Mouse (Mus musculus) heart, adult 11 months (tissue): ENCODE results near the gene Med24.
"Not testable (repeated sequence)": the region's sequence is repeated elsewhere in the genome, so short reads cannot be mapped to it uniquely, and the experiment has no call there.

ENCODE experiments used
- DNase-seq: peaks from one replicate; pipeline ENCODE4 v3.0.0; 2022

Med24 gene

DNA sequence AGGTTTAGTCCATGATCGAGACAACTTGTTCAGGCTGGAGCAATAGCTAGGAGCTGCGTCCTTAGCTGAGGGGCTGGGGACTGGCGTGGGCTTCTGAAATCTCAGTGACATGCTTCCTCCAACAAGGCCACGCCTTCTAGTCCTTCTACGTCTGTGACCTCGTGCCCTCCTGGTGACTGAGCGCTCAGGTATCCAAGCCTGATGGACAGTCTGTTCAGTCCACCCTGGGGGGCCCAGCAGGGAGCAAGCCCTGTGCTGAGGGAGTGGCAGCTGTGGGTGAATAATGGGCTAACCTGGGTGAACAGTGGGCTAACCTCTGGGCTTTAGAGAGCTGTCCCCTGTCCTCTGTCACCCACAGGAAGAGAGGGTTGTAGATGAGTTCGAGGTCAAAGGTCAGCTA lies 41.2 kb downstream of the Med24 start:
- DNase-seq: no peak

DNA sequence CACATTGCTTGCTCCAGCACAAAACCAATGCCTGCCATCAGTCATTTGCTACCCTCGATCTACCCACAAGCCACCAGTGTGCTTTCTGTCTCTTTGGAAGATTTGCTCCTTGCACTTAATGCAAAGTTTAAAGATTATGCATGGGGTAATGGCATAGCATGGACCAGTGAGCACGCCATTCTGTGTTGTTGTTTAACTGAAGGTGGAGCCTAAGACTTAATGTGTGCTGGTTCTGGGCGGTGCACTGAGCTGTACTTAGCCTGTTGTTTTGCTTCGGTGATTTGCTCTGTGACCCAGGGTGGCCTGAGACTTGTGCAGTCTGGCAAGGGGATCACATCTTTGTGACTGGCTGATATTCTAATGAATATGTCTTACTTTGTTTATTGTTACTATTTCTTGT lies 42.3 kb downstream of the Med24 start:
- no peak for DNase-seq

DNA sequence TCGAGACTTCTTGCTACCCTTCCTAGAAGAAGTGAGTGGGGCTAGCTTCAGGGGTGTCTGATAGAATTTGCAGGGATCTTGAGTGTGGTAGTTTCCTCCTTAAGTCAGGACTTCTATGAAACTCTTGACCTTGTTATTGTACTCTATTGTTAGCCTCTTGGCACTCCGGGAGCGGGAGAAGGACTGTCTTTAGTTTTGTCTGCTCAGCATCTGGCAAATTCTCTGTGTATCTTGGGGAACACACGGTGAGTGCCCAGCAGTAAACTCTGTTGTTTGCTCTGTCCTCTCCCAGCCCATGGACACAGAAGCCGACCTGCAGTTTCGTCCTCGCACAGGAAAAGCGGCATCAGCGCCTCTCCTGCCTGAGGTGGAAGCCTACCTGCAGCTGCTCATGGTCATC lies 43.6 kb downstream of the Med24 start:
- DNase-seq: no peak

DNA sequence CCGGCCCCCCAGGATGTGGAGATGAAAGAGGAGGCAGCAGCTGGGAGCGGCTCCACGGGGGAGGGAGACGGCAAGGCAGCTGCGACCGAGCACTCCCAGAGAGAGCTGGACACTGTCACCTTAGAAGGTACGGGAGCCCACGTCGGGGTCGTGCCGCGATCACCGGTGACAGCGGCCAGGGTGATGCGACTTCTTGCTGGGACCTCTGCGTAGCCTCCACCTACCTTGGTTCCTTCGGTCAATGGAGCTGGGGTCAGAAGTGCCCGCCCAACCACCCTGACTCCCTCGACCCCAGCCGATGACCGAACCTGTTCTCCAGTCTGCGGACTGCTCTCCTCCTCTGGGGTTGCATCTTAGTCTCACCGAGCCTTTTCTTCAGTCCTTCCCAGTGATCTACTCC lies 46.4 kb downstream of the Med24 start:
- no peak for DNase-seq

DNA sequence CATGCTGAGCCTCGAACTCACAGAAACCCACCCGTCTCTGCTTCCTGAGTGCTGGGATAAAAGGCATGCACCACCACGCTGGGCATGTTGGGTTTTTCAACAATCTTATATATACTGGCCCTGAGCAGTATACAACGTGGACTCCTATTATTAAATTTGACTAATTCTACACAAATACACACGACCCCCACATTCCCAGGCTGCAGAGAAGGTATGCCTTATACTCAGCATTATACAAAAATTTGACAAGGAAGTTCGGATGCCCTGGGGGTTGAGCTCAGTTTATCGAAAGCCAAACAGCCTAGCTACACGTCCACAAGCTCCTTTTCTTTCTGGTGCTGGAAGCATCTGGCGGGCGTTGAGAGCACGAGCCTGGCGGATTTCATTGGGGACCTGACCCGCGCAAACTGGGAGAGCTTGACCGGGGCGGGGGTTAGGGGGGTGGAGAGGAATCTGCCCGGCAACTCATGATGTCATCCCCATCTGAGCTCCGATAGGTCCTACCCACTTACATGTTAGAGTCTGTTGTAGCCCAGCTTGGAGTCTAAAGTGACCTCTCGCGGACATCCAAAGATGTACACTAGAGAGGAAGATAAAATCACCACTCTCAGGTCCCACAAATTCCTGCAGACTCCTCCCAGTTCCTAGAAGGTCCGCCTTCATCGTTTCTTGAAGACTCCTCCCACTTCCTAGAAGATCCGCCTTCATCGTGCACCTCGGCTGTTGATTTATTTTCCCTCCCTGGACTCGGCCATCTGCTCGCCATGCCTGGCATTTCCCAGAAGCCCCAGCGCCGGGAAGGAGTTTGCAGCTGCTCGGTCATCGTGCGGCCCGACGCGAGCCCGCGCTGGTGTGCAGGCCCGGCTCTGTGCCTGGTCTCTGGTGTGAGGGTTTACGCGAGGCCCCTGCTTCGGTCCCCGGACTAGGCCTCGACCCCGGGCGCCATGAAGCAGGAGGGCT lies 47.2 kb downstream of the Med24 start, which contains the start of gene Psmd3:
Gene Psmd3 (plus strand): TSS at position 769 of the 960 bp plus-strand sequence.
- peak; percentile 99 for DNase-seq

DNA sequence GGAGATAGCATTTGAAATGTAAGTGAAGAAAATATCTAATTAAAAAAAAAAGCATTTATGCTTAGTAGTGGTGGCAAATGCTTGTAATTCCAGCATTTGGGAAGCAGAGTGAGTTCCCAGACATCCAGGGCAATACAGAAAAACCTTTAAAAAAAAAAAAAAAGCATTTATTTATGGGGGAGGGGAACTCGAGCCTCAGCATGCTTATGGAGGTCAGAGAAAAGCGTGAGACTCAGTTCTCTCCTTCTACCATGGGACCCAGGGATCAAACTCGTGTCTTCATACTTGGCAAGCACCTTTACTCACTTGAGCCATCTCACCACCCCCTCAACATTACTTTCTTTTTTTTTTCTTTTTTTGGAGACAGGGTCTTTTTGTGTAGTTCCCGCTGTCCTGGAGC lies 48.0 kb downstream of the Med24 start:
- no peak for DNase-seq

DNA sequence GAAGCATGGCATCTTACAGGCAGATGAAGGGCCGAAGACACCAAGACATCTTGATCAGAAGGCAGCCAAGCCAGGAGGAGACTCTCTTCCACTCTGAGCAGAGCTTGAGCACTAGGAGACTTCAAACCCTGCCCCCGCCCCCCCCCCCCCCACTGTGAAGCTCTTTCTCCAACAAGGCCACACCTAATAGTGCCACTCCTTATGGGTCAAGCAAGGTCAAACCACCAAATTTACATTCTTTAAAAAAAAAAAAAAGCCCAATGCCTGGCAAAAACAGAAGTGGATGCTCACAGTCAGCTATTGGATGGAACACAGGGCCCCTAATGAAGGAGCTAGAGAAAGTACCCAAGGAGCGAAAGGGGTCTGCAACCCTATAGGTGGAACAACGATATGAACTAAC lies 48.6 kb downstream of the Med24 start:
- not testable (repeated sequence) for DNase-seq

DNA sequence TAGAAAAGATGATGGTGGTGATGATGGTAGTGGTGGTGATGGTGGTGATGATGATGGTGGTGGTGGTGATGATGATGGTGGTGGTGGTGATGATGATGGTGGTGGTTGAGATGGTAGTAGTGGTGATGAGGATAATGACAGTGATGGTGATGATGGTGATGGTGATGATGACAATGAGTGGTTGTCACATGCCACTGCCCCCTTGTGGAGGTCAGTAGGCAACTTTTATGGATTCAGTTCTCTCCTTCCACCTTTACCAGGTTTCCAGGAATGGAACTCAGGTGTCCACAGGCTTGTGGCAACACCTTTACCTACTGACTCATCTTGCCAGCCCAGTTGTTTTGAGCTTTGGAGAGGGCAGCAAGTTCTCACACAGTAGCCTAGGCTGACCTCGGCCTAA lies 49.2 kb downstream of the Med24 start:
- no peak for DNase-seq

DNA sequence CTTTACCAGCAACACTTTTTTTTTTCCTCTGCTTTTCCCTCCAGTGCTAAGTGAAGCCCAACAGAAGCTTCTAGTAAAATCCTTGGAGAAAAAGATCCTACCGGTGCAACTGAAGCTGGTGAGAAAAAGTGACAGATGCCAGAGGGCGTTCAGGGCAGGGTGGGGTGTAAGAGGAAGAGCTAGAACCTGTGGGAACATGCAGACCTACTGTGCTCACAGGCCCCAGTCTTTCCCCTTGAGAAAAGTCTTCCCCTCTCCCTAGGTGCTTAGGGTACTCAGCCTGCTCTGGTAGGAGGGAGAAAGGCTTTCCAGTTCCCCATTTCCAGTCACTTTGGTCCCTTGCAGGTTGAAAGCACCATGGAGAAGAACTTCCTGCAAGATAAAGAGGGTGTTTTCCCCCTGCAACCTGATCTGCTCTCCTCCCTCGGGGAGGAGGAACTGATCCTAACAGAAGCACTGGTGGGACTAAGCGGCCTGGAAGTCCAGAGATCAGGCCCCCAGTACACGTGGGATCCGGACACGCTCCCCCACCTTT lies 53.3 kb downstream of the Med24 start:
- no peak for DNase-seq

DNA sequence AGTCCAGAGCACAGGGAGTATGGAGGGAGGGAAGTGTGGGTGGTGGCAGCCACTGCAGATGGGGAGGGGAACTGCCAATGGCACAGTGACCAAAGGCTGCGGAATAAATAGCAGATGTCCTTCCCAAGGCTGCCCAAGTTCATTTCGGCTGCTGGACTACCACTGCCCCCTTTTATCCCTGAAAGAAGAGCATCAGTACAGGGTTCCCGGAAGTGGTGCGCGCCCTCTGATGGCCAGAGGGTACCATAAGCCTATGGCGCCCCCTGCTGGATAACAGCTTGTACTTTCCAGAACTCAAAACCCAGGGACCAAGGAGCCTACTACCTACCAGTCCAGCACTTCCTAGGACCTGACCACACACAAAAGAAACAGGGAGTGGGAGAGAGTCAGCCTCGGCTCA lies 56.1 kb downstream of the Med24 start:
- DNase-seq: peak; percentile 93

DNA sequence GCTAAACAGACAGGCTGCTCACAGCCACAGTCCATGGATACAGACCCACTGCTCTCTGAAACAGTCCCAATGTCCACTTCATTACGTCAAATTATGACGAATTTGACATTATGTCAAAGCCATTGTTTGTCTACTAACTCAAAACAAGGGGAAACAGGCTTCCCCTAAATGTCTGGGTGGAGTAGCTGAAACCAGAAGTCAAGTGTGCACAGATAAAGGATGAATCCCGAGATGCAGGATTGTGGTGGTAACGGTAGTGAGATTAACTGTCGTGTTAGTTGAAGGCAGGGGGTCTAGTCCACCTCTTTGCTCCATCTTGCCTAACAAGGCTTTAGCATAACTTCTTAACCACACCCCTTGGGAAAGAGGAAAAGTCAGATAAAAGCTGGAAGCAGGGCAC lies 56.8 kb downstream of the Med24 start:
- no peak for DNase-seq

DNA sequence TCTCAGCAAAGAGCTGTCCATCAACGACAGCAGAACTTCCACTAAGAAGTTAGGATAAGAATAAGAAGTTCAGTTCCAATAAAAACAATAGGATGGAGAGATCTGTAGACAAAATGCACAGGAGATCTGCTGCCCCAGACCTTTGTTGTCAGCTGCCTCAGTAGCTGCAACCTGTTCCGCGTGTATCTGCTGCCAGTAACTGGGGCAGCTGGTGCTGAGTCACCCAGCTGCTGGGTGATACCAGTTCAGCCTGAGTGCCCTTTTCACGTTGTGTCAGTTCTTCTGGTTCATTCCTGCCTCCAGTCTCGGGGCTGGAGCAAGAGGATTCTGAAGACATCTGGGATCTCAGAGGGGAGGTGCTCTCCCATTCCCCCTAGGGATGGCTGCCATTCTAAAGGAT lies 57.4 kb downstream of the Med24 start:
- DNase-seq: no peak

DNA sequence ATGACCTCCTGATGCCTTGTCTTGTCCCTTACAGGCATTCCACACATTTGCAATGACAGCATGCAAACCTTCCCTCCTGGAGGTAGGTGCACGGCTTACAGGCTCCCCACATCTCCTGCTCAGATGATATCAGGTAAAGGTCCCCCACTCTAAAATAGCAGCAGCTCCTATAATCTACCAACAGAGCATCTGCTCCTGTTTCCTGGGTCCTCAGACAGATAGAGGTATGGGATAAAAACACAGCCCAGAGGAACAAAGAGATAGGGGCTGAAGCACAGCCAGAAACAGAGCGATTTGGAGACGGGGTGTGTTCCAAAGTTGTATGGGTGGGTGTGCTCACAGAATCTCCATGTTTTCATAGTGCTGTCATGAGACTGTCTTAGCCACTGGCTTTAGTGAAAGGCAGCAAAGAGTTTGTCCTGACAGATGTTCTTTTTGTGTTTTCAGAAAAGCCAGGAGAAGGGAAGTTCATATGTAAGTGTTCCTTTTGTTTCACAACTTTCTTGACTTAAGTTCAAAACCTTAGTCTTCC lies 57.9 kb downstream of the Med24 start:
- DNase-seq: no peak

DNA sequence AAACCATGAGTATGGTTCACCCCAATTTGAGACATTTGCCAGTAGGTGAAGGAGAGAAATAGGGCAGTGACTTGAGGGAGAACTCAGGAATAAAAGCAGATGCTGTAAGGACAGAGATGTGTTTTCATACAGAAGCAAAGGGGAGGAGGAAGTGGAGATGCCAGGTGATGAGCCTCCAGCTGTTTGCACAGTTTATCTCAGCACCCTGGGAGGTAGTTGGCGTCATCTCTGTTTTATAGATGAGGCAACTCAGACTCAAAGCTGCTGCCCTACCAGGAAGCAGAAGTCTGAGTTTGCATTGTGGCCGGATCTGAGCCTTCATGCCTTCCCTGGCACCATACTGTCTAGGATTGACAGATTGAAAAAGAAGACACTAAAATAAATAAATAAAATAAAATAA lies 60.3 kb downstream of the Med24 start:
- no peak for DNase-seq

DNA sequence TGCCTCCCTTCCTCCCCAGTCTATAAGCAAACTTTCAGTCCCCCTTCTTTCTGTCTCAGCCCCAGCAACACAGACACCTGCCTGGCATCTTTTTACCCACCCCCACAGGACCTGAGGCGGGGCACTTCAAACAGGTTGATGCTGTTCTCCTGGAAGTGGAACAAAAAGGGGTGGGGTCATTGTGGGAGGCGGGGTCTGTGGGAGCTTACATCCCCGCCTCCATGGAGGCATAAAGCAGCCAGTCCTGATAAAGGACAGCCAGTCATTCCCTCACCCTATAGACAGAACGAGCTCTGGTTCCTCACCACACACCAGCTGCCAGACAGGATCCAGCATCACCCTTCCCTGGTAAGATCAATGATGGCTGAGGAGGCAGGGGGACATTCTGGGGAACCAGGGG lies 65.1 kb downstream of the Med24 start, which contains the start of gene Gsdma:
Gene Gsdma (plus strand): TSS at position 261 of the 400 bp plus-strand sequence.
- no peak for DNase-seq

DNA sequence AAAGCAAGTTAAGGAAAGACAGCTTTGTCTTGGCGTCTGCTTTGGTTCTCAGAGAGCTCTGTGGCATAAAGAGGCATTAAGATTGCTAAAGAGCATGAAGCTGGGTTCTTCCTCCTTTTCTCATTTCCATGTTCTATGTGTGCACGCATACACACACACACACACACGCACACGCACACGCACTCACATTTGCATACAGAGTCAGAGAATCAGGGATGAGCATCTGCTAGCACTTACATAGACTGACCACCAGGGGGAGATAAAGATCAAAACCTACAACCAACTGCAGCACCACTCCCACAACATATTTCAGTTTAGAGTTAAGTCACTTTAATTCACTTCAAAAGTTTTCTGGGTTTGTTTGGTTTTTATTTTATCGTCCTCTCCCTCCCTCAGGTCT lies 68.7 kb downstream of the Med24 start:
- peak; percentile 91 for DNase-seq

DNA sequence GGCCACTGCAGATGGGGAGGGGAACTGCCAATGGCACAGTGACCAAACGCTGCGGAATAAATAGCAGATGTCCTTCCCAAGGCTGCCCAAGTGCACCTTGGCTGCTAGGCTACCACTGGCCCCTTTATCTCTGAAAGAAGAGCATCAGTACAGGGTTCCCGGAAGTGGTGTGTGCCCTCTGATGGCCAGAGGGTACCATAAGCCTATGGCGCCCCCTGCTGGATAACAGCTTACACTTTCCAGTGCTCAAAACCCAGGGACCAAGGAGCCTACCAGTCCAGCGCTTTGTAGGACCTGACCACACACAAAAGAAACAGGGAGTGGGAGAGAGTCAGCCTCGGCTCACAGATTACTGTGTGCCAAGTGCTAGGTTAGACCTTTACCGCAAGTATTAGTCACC lies 74.2 kb downstream of the Med24 start:
- DNase-seq: peak; percentile 92
